Mouse (Mus musculus) G1E-ER4 (cell line): ENCODE results near the gene Rdh13. TPM values are rescaled to one million over a fixed set of nuclear protein-coding genes. Genes with fewer than 3 reads are reported as not detected.

Experiments
- GATA1 ChIP-seq: IDR thresholded peaks from one replicate; pipeline ENCODE4 v1.8.0; 2012; ENCODE audit warnings: low read length, inconsistent platforms
- polyA plus RNA-seq: library from polyadenylated mRNA; stranded (reverse); fragments of >175 nt; gene quantifications from 2 replicates; pipeline ENCODE4 v1.2.3, GENCODE M21; 2012

Rdh13 gene
- polyA plus RNA-seq, 1 experiment: 7.2 TPM

DNA sequence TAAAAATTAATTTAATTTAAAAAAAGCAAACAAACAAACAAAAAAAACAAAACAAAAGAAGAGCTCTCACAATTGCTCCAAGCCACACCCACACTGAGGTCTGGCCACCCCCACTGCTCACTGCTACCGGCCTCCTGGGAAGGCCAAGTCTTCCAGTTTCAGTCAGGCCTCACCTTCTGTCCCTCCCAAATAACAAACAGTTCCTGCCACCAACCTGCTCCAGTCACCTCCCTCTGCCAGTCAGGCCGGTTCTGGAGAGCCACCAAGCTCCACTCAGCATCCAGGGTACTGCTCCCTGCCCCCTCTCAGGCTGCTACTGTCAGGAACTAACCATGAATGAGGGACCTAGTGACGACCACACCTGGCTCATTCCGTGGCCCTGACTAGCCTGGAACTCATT lies 7.2 kb upstream of the Rdh13 start:
- no peak for TF ChIP-seq GATA1

DNA sequence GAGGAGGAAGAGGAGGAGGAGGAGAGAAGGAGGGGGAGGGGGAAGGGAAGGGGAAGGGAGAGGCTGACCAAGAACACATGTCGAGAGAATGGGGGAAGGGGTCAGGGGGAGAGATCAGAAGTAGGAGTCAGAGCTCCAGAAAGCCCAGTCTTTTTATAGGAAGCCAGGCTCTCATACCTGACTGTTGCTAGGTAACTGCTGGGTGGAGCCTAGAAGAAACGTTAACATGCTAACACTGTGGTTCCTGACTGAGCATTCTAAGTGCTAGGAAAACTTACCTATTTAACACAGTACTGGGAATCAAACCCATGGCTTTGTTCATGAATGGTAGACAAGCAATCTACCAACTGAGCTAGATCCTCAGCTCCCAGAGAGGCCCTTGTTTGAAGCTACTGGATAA lies 3.8 kb upstream of the Rdh13 start:
- TF ChIP-seq GATA1: no peak

DNA sequence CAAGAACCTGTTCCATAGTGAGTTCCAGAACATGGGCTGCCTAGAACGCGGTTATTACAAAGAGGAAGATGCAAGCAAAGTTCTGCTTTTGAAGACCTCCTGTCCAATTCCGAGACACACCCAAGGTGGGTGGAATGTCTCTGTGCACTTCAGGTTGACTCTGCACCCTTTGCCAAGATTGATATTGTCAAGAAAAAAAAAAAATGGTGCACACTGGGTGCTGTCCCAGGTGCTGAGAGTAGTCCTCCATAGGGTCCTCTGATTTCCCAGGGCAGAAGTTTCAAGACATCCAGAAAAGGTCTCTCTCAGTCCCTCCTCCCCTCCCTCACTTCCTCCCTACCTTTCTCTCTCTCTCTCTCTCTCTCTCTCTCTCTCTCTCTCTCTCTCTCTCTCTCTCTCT lies 3.0 kb upstream of the Rdh13 start:
- TF ChIP-seq GATA1: no peak

DNA sequence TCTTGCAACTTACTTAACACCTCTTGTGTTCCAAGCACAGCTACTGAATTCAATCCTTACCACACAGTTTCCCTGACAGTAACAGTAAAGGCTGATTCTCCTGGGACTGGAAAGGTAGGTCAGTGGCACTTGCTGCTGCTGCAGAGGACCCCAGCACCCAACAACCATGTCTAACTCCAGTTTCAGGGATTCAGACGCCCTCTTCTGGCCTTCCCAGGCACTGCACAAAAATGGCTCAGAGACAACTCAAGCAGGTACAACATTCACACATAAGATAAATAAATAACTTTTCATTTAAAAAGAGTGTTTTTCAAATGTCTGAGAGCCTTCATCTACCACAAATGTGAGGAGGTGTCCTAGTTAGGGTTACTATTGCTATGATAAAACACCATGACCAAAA lies 1.7 kb upstream of the Rdh13 start:
- no peak for TF ChIP-seq GATA1

DNA sequence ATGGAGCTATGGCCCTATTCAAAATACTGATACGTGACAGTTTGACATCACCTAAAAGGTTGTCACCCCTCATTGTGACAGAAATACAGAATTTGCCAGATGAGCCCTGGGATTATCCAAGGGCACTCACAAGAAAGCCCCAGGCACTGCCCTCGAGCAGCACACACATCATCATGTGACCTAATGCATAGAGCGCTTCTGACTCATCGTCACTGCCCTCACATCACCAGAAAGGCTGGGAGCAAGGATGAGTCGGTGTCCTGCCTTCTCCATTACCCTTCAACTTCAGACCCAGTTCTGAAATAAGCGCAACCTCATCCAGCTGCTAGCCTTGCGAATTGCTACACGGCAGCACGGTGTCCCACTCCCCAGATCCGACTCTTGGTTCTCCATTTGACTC lies 4.9 kb downstream of the Rdh13 start:
- TF ChIP-seq GATA1: no peak

DNA sequence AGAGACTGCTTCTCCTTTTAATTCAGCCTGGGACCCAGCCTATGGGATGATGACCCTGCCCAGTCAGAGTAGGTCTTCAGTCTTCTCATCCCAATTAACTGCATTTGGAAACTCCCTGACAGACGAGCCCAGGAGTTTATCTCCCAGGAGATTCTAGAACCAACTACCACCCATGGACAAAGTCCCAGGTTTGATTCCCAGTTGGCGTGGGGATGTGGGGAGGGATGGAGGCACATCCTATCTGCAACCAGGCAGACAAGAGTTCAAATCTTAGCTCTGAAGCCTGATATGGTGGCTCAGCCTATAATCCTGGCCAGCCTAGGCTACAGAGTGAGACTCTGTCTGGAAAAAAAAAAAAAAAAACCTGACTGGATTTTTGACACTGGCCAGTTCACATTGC lies 7.7 kb downstream of the Rdh13 start:
- no peak for TF ChIP-seq GATA1

DNA sequence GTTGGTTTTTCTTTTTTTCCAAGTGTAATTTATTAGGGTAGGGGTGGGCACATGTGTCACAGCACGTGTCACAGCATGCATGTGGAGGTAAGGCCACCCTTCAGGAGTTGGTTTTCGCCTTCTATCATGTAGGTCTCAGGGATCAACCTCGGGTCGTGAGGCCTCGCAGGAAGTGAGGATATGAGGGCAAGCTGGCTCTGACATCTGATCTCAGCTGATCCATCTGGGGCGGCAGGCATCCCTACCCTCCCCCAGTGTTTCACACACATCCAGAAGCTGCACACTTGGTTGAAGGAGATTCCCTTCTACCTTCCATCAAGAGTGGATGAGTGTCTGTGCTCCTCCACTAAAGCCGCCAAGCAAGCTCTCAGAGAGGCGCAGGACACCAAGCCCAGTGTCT lies 13.4 kb downstream of the Rdh13 start:
- no peak for TF ChIP-seq GATA1

DNA sequence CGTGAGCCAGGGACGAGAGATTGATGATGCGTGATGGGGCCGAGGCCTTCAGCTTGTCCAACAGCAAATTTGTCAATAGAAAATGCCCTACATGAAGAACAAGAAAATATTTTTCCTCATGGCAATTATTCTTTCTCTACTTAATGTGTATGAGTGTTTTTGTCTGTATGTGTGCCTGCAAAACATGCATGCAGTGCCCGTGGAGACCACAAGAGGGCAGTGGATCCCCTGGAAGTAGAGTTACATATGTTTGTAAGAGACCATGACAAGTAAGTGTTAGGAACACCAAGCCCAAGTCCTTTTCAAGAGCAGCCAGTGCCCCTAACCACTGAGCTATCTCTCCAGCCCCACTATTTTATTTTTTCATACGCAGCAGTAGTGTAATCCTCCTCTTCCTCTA lies 13.9 kb downstream of the Rdh13 start:
- no peak for TF ChIP-seq GATA1

DNA sequence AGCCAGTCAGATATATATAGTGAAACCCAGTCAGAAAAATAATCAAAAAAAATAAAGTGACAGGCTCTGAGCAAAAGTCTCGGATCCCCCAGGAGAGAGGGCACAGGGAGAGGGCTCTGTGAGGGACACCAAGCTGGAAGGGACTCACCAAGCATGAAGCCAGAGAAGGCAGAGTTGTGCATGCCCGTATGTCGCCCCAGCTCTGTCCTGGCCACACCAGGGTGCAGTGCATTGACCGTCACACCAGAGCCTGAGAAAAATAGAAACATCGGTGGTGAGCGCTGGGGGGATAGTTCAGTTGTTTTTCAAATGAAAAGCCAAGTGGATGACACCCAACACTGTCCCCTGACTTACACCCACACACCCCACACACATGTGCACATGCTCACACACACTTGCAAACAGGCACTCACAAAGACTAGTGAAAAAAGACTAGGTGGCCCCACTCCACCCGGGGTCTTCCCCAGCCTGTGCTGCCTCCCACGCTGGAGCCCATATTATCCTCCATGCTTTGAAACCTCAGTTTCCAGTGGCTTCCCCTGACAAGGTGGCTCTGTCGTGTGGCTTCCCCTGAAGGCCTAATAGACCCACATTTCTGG lies 15.1 kb downstream of the Rdh13 start:
- TF ChIP-seq GATA1: no peak

DNA sequence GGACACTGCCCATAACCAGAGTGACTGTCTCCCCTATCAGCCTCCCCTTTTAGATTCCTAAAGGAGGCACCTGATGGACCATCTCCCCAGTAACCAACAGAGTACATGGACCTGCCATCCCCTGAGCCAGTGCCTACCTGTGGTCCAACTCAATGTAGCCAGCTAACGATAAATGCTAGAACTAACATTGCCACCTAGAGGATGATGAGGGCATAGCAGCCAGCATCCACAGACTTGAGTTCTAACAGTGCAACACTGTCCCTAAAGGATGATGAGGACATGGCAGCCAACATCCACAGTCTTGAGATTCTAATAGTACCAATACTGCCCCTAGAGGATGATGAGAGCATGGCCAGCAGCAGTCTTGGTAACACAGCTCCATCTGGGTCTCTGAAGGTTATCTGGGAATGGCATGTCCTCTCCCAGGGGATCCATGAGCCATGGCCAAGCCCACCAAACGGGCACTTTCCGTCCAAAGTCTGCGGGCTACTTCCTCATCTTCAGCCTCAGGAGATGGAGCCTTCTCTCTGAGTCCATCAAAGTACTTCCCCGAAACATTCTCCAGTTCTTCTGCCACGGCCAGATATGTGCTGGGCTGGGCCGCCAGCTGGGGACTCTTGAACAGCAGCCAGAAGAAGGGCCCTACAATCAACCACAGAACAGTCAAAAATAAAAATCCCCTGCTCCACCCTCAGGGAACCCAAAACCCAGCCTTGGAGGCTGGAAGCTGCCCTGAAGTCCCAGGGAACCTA lies 18.1 kb downstream of the Rdh13 start:
- TF ChIP-seq GATA1: no peak

DNA sequence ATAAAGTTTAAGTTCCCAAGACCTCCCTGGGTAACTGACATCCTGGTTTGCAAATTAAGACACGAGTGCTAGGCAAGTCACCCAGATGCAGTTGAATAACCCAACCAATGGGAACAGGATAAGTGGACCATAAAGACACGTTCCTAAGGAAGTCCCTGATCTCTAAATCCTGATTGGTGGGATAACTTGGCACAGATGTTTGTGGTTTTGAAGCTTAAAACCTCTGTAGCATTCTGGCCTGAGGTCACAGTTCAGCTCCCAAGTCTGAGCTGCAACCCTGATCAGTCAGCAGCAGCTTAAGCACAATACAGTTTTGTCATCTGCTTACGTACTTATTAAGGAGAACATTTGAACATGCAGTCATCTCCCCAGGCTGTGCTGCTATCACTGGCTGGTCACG lies 25.2 kb downstream of the Rdh13 start:
- TF ChIP-seq GATA1: no peak

DNA sequence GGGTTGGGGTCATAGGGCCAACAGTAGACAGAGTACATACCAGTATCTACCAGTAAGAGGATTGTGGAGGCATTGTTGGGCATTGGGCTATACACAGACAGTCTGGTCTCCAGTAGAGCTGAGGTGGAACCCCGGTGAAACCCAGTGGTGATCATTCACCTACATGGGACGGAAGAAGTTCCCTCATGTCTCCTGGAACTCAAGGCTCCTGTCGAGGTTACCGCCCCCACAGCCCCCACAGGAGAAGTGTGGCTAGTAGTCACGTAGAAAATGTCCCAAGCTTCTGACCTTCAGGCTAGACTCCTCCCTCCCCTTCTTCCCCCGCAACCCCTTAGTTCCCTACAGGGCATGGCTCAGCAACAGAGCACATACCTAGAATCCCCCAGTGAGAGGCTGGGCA lies 25.8 kb downstream of the Rdh13 start:
- TF ChIP-seq GATA1: no peak

DNA sequence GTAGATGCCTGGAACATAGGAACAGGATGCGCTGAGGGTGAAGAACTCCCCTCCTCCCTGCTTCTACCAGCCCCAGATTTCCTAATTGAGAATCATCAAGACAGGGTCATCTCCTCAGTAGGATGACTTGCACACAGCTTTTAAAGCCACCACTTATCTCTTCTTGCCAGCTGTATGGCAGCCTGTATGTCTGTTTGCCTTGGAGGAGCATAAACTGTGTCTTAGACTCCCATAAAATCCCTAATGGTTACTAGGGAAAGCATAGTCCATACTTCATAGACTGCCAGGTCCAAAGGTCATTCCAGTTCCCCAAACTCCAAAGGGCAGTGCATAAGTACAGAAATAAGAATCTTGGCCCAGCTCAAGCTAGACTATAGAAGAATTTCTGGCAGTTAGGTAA lies 47.7 kb downstream of the Rdh13 start, which contains the start of gene Gp6:
Gene Gp6, minus strand, starts transcription at position 15 of the 400 bp plus-strand sequence.
- no peak for TF ChIP-seq GATA1

Other genes starting within 250 kb of the Rdh13 start
- gene Lilra5, start 207.9 kb downstream of the Rdh13 start, polyA plus RNA-seq: not detected in 2 replicates
- not detected in 2 replicates for gene Ncr1, start 107.9 kb downstream of the Rdh13 start, polyA plus RNA-seq
- not detected in 2 replicates for gene Gp6, start 47.9 kb downstream of the Rdh13 start, polyA plus RNA-seq
- not detected in 2 replicates for gene Eps8l1, start 15.0 kb upstream of the Rdh13 start, polyA plus RNA-seq
- gene Ppp1r12c, start 56.0 kb upstream of the Rdh13 start, polyA plus RNA-seq: 166 and 206 TPM in 2 replicates
- gene Tnnt1, start 70.7 kb upstream of the Rdh13 start, polyA plus RNA-seq: 0.11 and 0.14 TPM in 2 replicates
- 0.81 and 1.2 TPM in 2 replicates for gene Tnni3, start 78.6 kb upstream of the Rdh13 start, polyA plus RNA-seq
- gene Dnaaf3, start 86.8 kb upstream of the Rdh13 start, polyA plus RNA-seq: 0.03 TPM in 1 of 2 replicates, not detected in the other
- gene Syt5, start 101.9 kb upstream of the Rdh13 start, polyA plus RNA-seq: not detected in 2 replicates
- gene Ptprh, start 158.4 kb upstream of the Rdh13 start, polyA plus RNA-seq: not detected in 2 replicates
- 2.8 and 3.7 TPM in 2 replicates for gene Tmem86b, start 185.8 kb upstream of the Rdh13 start, polyA plus RNA-seq
- 272 and 281 TPM in 2 replicates for gene Ppp6r1, start 213.4 kb upstream of the Rdh13 start, polyA plus RNA-seq
- 234 and 302 TPM in 2 replicates for gene Hspbp1, start 239.4 kb upstream of the Rdh13 start, polyA plus RNA-seq
- gene Brsk1, start 245.0 kb upstream of the Rdh13 start, polyA plus RNA-seq: not detected in 2 replicates